Mouse (Mus musculus) liver, adult (tissue): ENCODE data around the gene Emid1.

ENCODE experiments used
- GATA4 ChIP-seq: IDR thresholded peaks from 2 replicates; pipeline ENCODE4 v1.6.1; 2014; ENCODE audit warnings: mild to moderate bottlenecking, low read length; ENCODE audit not compliant: insufficient replicate concordance

Gene Emid1

GRCm38 (mm10) chr11:5063561-5064281, 88.3 kb downstream of the Emid1 start:
- no peak for TF ChIP-seq GATA4

- no peak for TF ChIP-seq GATA4
Measured at GRCm38 (mm10) chr11:5062860-5063505, 89.1 kb downstream of the Emid1 start.

DNA sequence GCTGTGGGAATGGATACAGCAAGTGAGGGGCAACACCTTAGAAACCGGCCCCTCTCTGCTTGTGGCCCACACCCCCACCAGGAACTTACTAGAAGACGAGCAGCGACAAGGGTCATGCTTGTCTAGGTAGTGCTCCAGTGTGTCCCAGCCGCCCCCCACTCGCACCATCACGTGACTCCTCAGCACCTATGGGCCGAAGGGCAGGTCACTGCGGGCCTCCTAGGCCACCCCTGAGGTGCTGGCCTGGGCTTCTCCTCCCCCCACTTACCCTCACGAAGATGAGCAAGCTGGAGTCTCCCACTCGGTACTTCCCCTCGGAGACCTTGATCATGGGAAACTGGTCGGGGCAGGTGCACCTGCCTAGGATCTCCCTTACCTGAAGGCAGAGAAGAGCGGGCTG, 89.7 kb downstream of the Emid1 start:
- no peak for TF ChIP-seq GATA4

- TF ChIP-seq GATA4: peak; percentile 23; the same call in 1 of the 2 replicates
Measured at GRCm38 (mm10) chr11:5061413-5062139, 90.5 kb downstream of the Emid1 start.

GRCm38 (mm10) chr11:5060756-5061412, 91.2 kb downstream of the Emid1 start:
- TF ChIP-seq GATA4: no peak

- no peak for TF ChIP-seq GATA4
Measured at GRCm38 (mm10) chr11:5059704-5060156, 92.3 kb downstream of the Emid1 start.

DNA sequence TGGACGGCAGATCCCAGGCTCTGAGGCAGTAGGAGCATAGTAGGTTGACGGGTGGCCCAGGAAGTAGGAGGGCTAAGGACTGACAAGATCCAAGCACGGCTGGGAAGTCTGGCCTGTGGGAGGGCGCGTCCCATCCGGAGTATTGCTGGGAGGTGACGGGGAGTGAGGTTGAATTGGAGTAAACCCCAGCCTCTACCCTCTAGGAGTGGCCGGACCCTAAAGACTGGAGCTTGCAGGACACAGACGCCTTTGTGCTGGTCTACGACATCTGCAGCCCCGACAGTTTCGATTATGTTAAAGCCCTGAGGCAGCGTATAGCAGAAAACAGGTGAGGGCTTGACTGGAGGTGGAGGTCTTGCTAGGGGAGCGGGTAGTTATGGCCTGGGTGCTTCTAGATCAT, 92.8 kb downstream of the Emid1 start:
- no peak for TF ChIP-seq GATA4

GRCm38 (mm10) chr11:5058783-5059182, 93.3 kb downstream of the Emid1 start:
- TF ChIP-seq GATA4: no peak

- no peak for TF ChIP-seq GATA4
Measured at GRCm38 (mm10) chr11:5057856-5058641, 94.0 kb downstream of the Emid1 start, which contains the start of gene Rasl10a. Gene Rasl10a, plus strand, starts transcription at chr11:5058128.

DNA sequence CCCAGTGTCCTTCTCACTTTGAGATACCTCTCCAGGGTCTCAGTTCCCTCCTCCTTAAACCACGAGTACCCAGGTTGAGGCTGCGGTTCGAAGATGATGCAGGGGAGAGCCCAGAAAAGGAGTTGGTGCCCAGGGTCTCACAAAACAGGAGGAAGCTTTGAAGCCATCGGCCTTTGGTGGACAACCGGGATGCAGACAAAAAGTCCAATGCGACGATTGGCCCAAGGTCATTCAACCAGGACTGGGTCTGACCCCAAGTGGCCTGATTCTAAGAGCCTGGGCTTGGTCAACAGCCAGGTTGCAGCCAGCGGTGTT, 94.6 kb downstream of the Emid1 start:
- TF ChIP-seq GATA4: no peak

DNA sequence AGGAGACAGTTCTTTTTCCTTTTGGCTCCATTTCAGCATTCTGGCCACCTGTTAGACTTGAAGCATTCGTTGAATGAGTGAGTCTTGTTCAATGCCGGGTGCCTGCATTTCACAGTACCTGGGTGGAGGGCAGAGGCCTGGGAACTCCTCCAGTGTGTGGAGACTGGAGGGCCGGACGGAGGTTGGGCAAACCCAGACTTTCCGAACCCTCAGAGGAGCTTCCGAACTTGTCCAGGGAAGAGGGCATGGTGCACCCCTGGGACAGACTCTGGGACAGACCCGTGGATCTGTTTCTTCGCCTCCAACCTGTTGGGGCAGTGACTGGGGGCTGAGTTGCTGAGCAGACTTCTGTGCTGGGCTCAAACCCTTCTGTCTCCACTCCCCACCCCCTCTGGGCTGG, 95.0 kb downstream of the Emid1 start:
- TF ChIP-seq GATA4: no peak
